Mouse (Mus musculus) embryonic facial prominence, embryonic 11.5 days (tissue): Measurements from ENCODE around the gene Iqcf1. TPM values are rescaled to one million over a fixed set of nuclear protein-coding genes. Genes with fewer than 3 reads are reported as not detected.

Source experiments
- ATAC-seq: fragments of 200-750 bp; cut with Nextera tagmentation; replicated peaks from 2 replicates; pipeline ENCODE4 v1.8.0; 2017; ENCODE audit warnings: low read depth; ENCODE audit not compliant: insufficient number of reproducible peaks, low FRiP score, low TSS enrichment
- DNase-seq: peaks from one replicate; pipeline ENCODE4 v3.0.0-alpha.2; 2015; ENCODE audit warnings: low spot score
- H3K27ac ChIP-seq: fragments of 300-500 bp; sonication (generic); replicated peaks from 2 replicates; pipeline ENCODE4 v1.5.1; 2014; ENCODE audit warnings: mild to moderate bottlenecking, low read depth, low read length, control low read depth
- H3K27me3 ChIP-seq: fragments of 300-500 bp; sonication (generic); 2 replicates; pipeline ENCODE4 v1.6.1; 2014; ENCODE audit warnings: mild to moderate bottlenecking, low read length, moderate library complexity, mixed read lengths; ENCODE audit not compliant: control insufficient read depth, insufficient read depth
- H3K36me3 ChIP-seq: fragments of 300-500 bp; sonication (generic); replicated peaks from 2 replicates; pipeline ENCODE4 v1.6.1; 2014; ENCODE audit warnings: low read depth, mild to moderate bottlenecking, low read length, moderate library complexity, mixed read lengths; ENCODE audit not compliant: control insufficient read depth, insufficient read depth
- H3K4me1 ChIP-seq: fragments of 300-500 bp; sonication (generic); 2 replicates; pipeline ENCODE4 v1.6.1; 2014; ENCODE audit warnings: low read length, mixed read lengths; ENCODE audit not compliant: control insufficient read depth, insufficient read depth
- H3K4me2 ChIP-seq: fragments of 300-500 bp; sonication (generic); 2 replicates; pipeline ENCODE4 v1.6.1; 2014; ENCODE audit warnings: low read depth, mild to moderate bottlenecking, control low read depth, low read length, moderate library complexity
- H3K4me3 ChIP-seq: fragments of 300-500 bp; sonication (generic); 2 replicates; pipeline ENCODE4 v1.5.1; 2014; ENCODE audit warnings: low read depth, low read length, control low read depth
- H3K9ac ChIP-seq: fragments of 300-500 bp; sonication (generic); replicated peaks from 2 replicates; pipeline ENCODE4 v1.6.1; 2014; ENCODE audit warnings: mild to moderate bottlenecking, control low read depth, low read length
- H3K9me3 ChIP-seq: fragments of 300-500 bp; sonication (generic); replicated peaks from 2 replicates; pipeline ENCODE4 v1.6.1; 2016; ENCODE audit warnings: mild to moderate bottlenecking, low read length, inconsistent platforms, mixed read lengths; ENCODE audit not compliant: control insufficient read depth
- WGBS: fragments of 180-500 bp; shearing (Covaris S2); extraction: QIAGEN DNeasy Blood & Tissue Kit; methylation state at CpG from one replicate; pipeline ENCODE4 v1.1.7; 2014; 5-methylcytosine and 5-hydroxymethylcytosine counted together
- polyA plus RNA-seq: library from polyadenylated mRNA; unstranded; fragments of >200 nt; fragmentation: Nextera tagmentation; extraction: Ambion mirVana; gene quantifications from 2 replicates; pipeline ENCODE4 v1.2.1, GENCODE M21; 2014

The Iqcf1 gene
- polyA plus RNA-seq, 1 experiment from 2014 or later = not detected

DNA sequence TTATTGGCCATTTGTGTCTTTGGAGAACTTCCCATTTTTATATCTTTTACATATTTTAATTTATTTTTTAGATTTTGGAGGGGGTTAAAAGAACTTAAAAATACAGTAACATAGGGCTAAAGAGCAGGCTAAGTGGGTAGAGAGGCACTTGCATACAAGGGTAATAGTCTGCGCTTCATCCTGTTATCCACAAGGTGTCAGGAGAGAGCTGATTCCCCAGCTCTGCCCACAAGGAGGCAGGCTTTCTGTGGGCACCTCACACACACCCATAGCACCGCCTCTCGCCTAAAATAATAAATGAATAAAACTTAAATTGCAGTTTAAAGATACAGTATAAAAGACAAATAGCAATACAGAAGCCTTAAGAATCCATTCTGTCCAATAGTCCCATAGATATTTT, 32.1 kb downstream of the Iqcf1 start:
- H3K36me3 ChIP-seq = no peaks in the 10 kb centered on the region
- no peaks in the 10 kb centered on the region for H3K9me3 ChIP-seq
- WGBS = 24% methylated on average over 3 of the region's 3 CpGs
- H3K27me3 ChIP-seq = no peaks in the 10 kb centered on the region
- H3K4me1 ChIP-seq = no peaks in the 10 kb centered on the region
- no peak for ATAC-seq
- H3K27ac ChIP-seq = no peak overlapping the region
- no peak overlapping the region for H3K4me2 ChIP-seq
- H3K4me3 ChIP-seq = no peak overlapping the region
- peak; percentile 68 for DNase-seq
- H3K9ac ChIP-seq = no peak overlapping the region

DNA sequence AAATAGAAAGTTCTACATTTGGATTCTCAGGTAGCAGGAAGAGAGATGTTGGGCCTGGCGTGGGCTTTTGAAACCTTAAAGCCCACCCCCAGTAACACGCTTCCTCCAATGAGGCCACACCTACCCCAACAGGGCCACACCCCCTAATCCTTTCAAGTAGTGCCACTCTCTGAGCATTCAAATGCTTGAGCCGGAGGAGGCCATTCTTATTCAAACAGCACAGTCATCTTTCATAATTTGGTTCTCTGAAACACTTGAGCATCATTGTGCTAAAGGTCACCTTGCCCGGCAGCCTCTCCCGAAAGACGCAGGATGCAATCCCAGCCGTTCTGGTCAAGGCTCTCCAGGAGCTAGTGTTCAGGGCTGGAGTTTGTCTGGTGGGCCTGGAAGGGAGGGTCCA, 34.5 kb downstream of the Iqcf1 start:
- no peak overlapping the region for H3K4me2 ChIP-seq
- no peaks in the 10 kb centered on the region for H3K9me3 ChIP-seq
- H3K4me1 ChIP-seq = no peaks in the 10 kb centered on the region
- no peaks in the 10 kb centered on the region for H3K27me3 ChIP-seq
- H3K36me3 ChIP-seq = no peaks in the 10 kb centered on the region
- no peak overlapping the region for H3K4me3 ChIP-seq
- 88% methylated on average over 7 of the region's 7 CpGs for WGBS
- H3K9ac ChIP-seq = no peak overlapping the region
- ATAC-seq (no peak), DNase-seq (no peak)
- no peak overlapping the region for H3K27ac ChIP-seq

DNA sequence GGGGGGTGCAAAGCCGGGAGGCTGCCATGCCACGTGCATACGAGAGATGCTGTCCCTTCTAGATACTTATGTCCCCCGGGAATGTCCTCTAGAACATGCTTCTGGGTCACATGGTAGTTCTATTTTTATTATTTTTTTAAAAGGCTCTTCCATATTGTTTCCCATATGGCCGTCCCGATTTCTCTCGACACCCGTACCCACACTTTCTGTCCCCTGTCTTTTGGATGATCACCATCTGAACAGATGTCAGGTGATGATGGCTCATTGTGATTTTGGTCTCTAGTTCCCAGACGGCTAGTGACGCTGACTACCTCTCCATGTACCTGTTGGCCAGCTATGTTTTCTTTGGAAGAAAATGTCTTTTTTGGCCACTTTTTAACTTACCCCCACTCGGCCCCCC, 35.2 kb downstream of the Iqcf1 start:
- Histone ChIP-seq H3K4me2 (no peak overlapping the region), H3K4me1 (no peaks in the 10 kb centered on the region), H3K36me3 (no peaks in the 10 kb centered on the region), H3K9ac (no peak overlapping the region), H3K27me3 (no peaks in the 10 kb centered on the region), H3K27ac (no peak overlapping the region), H3K9me3 (no peaks in the 10 kb centered on the region), H3K4me3 (no peak overlapping the region)
- no peak for DNase-seq
- ATAC-seq = no peak
- 87% methylated on average over 11 of the region's 11 CpGs for WGBS

Other genes with a start within 250 kb of the Iqcf1 start
- gene Poc1a, start 218.9 kb upstream of the Iqcf1 start, polyA plus RNA-seq = 29.7 and 34.2 TPM in 2 replicates
- gene Dusp7, start 131.3 kb upstream of the Iqcf1 start, polyA plus RNA-seq = 52.2 and 55.1 TPM in 2 replicates
- gene Rpl29, start 70.5 kb upstream of the Iqcf1 start, polyA plus RNA-seq = 1,035 and 1,040 TPM in 2 replicates
- gene Acy1, start 61.6 kb upstream of the Iqcf1 start, polyA plus RNA-seq = 36.9 and 41.2 TPM in 2 replicates
- 4.9 and 8.8 TPM in 2 replicates for gene Abhd14b, start 52.5 kb upstream of the Iqcf1 start, polyA plus RNA-seq
- gene Abhd14a, start 52.3 kb upstream of the Iqcf1 start, polyA plus RNA-seq = 41.9 and 43.5 TPM in 2 replicates
- 165 and 189 TPM in 2 replicates for gene Pcbp4, start 46.7 kb upstream of the Iqcf1 start, polyA plus RNA-seq
- gene Gpr62, start 34.0 kb upstream of the Iqcf1 start, polyA plus RNA-seq = 0.10 and 0.31 TPM in 2 replicates
- 43.2 and 48.6 TPM in 2 replicates for gene Rrp9, start 24.0 kb upstream of the Iqcf1 start, polyA plus RNA-seq
- gene Parp3, start 23.0 kb upstream of the Iqcf1 start, polyA plus RNA-seq = 1.8 and 1.9 TPM in 2 replicates
- gene Iqcf5, start 14.6 kb downstream of the Iqcf1 start, polyA plus RNA-seq = not detected in 2 replicates
- not detected in 2 replicates for gene Iqcf3, start 61.7 kb downstream of the Iqcf1 start, polyA plus RNA-seq
- gene Iqcf4, start 71.0 kb downstream of the Iqcf1 start, polyA plus RNA-seq = not detected in 2 replicates
- not detected in 2 replicates for gene Iqcf6, start 126.6 kb downstream of the Iqcf1 start, polyA plus RNA-seq
- 3.6 TPM in 2 replicates for gene Grm2, start 156.1 kb downstream of the Iqcf1 start, polyA plus RNA-seq
- gene Tex264, start 186.0 kb downstream of the Iqcf1 start, polyA plus RNA-seq = 32.1 and 32.4 TPM in 2 replicates